ENCODE assay signal across 9 mouse cellular contexts in the genomic region with DNA sequence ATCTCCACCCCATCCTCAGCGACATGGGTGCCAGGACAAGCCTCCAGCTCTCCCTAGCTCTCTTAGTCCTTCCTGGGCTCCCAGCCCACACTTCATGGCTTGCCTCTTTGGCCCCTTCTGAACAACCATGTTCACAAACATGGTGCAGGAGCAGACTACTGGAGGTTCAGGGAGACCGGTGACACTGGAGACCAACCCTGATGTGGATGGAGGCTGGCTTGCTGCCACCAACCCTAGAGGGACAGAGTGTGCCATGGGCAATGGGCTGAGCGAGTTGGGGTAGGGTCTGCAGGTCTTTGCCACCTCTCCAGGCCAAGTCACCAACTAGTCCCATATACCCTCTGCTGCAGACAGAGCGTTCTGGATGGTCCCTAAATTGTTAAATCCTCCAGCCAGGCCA. TPM values are rescaled to one million over a fixed set of nuclear protein-coding genes. Genes with fewer than 3 reads are reported as not detected.
DNase-seq lines count a peak whose midpoint lies in the region; ATAC-seq and TF ChIP-seq lines count a peak whose summit lies in the region.
"Had no signal": no experiment of that assay in that cellular context is flagged by ENCODE, and none has a peak within 500 bp of the region (broad histone marks: within the 10 kb centered on the region; RNA-seq: fewer than 3 reads in every experiment).

No protein-coding gene starts in this region.

- TF ChIP-seq CTCF in forebrain, postnatal 0 days (IDR thresholded peaks at IDR 0.05; ENCODE audit: low read depth) = no peak
- no peak for TF ChIP-seq CTCF in midbrain, postnatal 0 days (IDR thresholded peaks at IDR 0.05)

- H3K9me3 ChIP-seq in forebrain, embryonic 11.5 days (ENCODE audit: control insufficient read depth, low read length) = peaks cover 3% of the 10 kb centered on the region; the same call in 1 of the 2 replicates
- H3K9me3 ChIP-seq in forebrain, postnatal 0 days (ENCODE audit: low read length) = no peaks in the 10 kb centered on the region
- H3K9me3 ChIP-seq in midbrain, embryonic 11.5 days (ENCODE audit: control insufficient read depth, low read length) = peaks cover 3% of the 10 kb centered on the region; the same call in 1 of the 2 replicates
- no peaks in the 10 kb centered on the region for H3K9me3 ChIP-seq in midbrain, postnatal 0 days (ENCODE audit: low read length)
- H3K9me3 ChIP-seq in limb, embryonic 10.5 days (replicated peaks) = 0 out of 2 replicates have a peak, but pooled peaks cover 5% of the 10 kb centered on the region

- no peaks in the 10 kb centered on the region for H3K36me3 ChIP-seq in forebrain, embryonic 11.5 days (ENCODE audit: control insufficient read depth, insufficient read depth, low read length)
- H3K36me3 ChIP-seq in forebrain, postnatal 0 days (ENCODE audit: insufficient read depth) = no peaks in the 10 kb centered on the region
- H3K36me3 ChIP-seq in midbrain, embryonic 11.5 days (ENCODE audit: control insufficient read depth, insufficient read depth, low read length) = no peaks in the 10 kb centered on the region
- no peaks in the 10 kb centered on the region for H3K36me3 ChIP-seq in midbrain, postnatal 0 days (ENCODE audit: insufficient read depth, low read length)
- no peaks in the 10 kb centered on the region for H3K36me3 ChIP-seq in limb, embryonic 10.5 days

- ATAC-seq in forebrain, embryonic 11.5 days (replicated peaks; ENCODE audit: low FRiP score) = no peak
- no peak for ATAC-seq in forebrain, postnatal 0 days
- ATAC-seq in midbrain, embryonic 11.5 days (ENCODE audit: low FRiP score) = no peak
- ATAC-seq in midbrain, postnatal 0 days (ENCODE audit: low FRiP score) = no peak

- no peak overlapping the region for H3K4me2 ChIP-seq in forebrain, embryonic 11.5 days (ENCODE audit: low read depth, low read length, severe bottlenecking)
- H3K4me2 ChIP-seq in forebrain, postnatal 0 days (ENCODE audit: low read depth) = no peak overlapping the region
- no peak overlapping the region for H3K4me2 ChIP-seq in midbrain, embryonic 11.5 days
- H3K4me2 ChIP-seq in midbrain, postnatal 0 days (ENCODE audit: low read depth, low read length, poor library complexity, severe bottlenecking) = no peak overlapping the region

- no peaks in the 10 kb centered on the region for H3K27me3 ChIP-seq in forebrain, embryonic 11.5 days (ENCODE audit: control insufficient read depth, insufficient read depth, low read length)
- no peaks in the 10 kb centered on the region for H3K27me3 ChIP-seq in forebrain, postnatal 0 days (ENCODE audit: insufficient read depth, low read length)
- no peaks in the 10 kb centered on the region for H3K27me3 ChIP-seq in midbrain, embryonic 11.5 days (ENCODE audit: control insufficient read depth, insufficient read depth, low read length)
- no peaks in the 10 kb centered on the region for H3K27me3 ChIP-seq in midbrain, postnatal 0 days (ENCODE audit: insufficient read depth, low read length)
- H3K27me3 ChIP-seq in limb, embryonic 10.5 days (ENCODE audit: low read depth, poor library complexity, severe bottlenecking) = no peaks in the 10 kb centered on the region

- WGBS in forebrain, embryonic 11.5 days = 84% methylated on average over 4 of the region's 4 CpGs
- WGBS in forebrain, postnatal 0 days = 77% methylated on average over 4 of the region's 4 CpGs
- 75% methylated on average over 4 of the region's 4 CpGs for WGBS in midbrain, embryonic 11.5 days
- 74% methylated on average over 4 of the region's 4 CpGs for WGBS in midbrain, postnatal 0 days
- 75% methylated on average over 4 of the region's 4 CpGs for WGBS in limb, embryonic 10.5 days

- DNase-seq in forebrain, embryonic 11.5 days (ENCODE audit: low spot score) = no peak
- no peak for DNase-seq in forebrain, postnatal 0 days
- DNase-seq in midbrain, embryonic 11.5 days (ENCODE audit: low spot score, missing footprints) = no peak
- no peak for DNase-seq in midbrain, postnatal 0 days (ENCODE audit: low spot score)
- no peak for DNase-seq in limb, embryonic 10.5 days (ENCODE audit: low spot score)
- DNase-seq in yolk sac, embryonic 10.5 days (ENCODE audit: low spot score) = peak; percentile 27
- DNase-seq in frontal cortex, postnatal 36 days (ENCODE audit: low spot score in 2 of 2) = no peak
- DNase-seq in cerebellum, postnatal 4 days (ENCODE audit: low spot score in 2 of 2) = no peak
- DNase-seq: cerebellum, adult 9-11 months had no signal

- H3K4me3 ChIP-seq in forebrain, embryonic 11.5 days (ENCODE audit: low read depth, low read length) = no peak overlapping the region
- no peak overlapping the region for H3K4me3 ChIP-seq in forebrain, postnatal 0 days (ENCODE audit: low read depth, low read length)
- no peak overlapping the region for H3K4me3 ChIP-seq in midbrain, embryonic 11.5 days (ENCODE audit: low read depth, low read length)
- H3K4me3 ChIP-seq in midbrain, postnatal 0 days (ENCODE audit: low read depth, low read length) = no peak overlapping the region
- H3K4me3 ChIP-seq in limb, embryonic 10.5 days = no peak overlapping the region; the same call in 1 of the 2 replicates

- H3K9ac ChIP-seq in forebrain, embryonic 11.5 days (ENCODE audit: low read length) = peak overlapping the region; percentile 20; the same call in 1 of the 2 replicates
- no peak overlapping the region for H3K9ac ChIP-seq in forebrain, postnatal 0 days
- no peak overlapping the region for H3K9ac ChIP-seq in midbrain, embryonic 11.5 days (ENCODE audit: low read length)
- H3K9ac ChIP-seq in midbrain, postnatal 0 days (replicated peaks; ENCODE audit: low read length, poor library complexity, severe bottlenecking) = no peak overlapping the region

- peaks cover 26% of the 10 kb centered on the region for H3K4me1 ChIP-seq in forebrain, embryonic 11.5 days (replicated peaks; ENCODE audit: control insufficient read depth, insufficient read depth, low read length)
- no peaks in the 10 kb centered on the region for H3K4me1 ChIP-seq in forebrain, postnatal 0 days (ENCODE audit: insufficient read depth)
- H3K4me1 ChIP-seq in midbrain, embryonic 11.5 days (ENCODE audit: control insufficient read depth, insufficient read depth, low read length) = peaks cover 33% of the 10 kb centered on the region
- H3K4me1 ChIP-seq in midbrain, postnatal 0 days (ENCODE audit: insufficient read depth, low read length) = no peaks in the 10 kb centered on the region
- H3K4me1 ChIP-seq in limb, embryonic 10.5 days = peaks cover 55% of the 10 kb centered on the region

- peak overlapping the region; percentile 95 for H3K27ac ChIP-seq in forebrain, embryonic 11.5 days (ENCODE audit: low read depth, low read length)
- no peak overlapping the region for H3K27ac ChIP-seq in forebrain, postnatal 0 days (ENCODE audit: low read depth, low read length)
- peak overlapping the region; percentile 77 for H3K27ac ChIP-seq in midbrain, embryonic 11.5 days (ENCODE audit: low read depth, low read length)
- no peak overlapping the region for H3K27ac ChIP-seq in midbrain, postnatal 0 days (ENCODE audit: low read depth, low read length)
- H3K27ac ChIP-seq in limb, embryonic 10.5 days = peak overlapping the region; percentile 93

RNA-seq across cellular contexts. Expression of gene 1700001O22Rik, which starts 44.0 kb away (rescaled TPM):
- 4.2 and 4.6 TPM in 2 replicates for polyA plus RNA-seq in forebrain, embryonic 11.5 days (2014; fragmentation: Nextera tagmentation; extraction: Ambion mirVana)
- total RNA-seq in forebrain, postnatal 0 days (2014; rRNA removed) = 0.77 and 1.8 TPM in 2 replicates
- polyA plus RNA-seq in forebrain, postnatal 0 days (2015; fragmentation: Nextera tagmentation; extraction: Ambion mirVana) = 1.4 and 1.5 TPM in 2 replicates
- 1.5 and 2.5 TPM in 2 replicates for polyA plus RNA-seq in midbrain, embryonic 11.5 days (2014; fragmentation: Nextera tagmentation; extraction: Ambion mirVana)
- 2.4 TPM in 1 of 2 replicates, not detected in the other for total RNA-seq in midbrain, postnatal 0 days (2014; rRNA removed)
- 1.2 and 1.5 TPM in 2 replicates for polyA plus RNA-seq in midbrain, postnatal 0 days (2015; fragmentation: Nextera tagmentation; extraction: Ambion mirVana)
- 2.1 and 4.0 TPM in 2 replicates for polyA plus RNA-seq in limb, embryonic 10.5 days (2016; fragmentation: Nextera tagmentation; extraction: Ambion mirVana)

RNA-seq across cellular contexts. Expression of gene Ntmt1, which starts 48.2 kb away (rescaled TPM):
- polyA plus RNA-seq in forebrain, embryonic 11.5 days (2014; fragmentation: Nextera tagmentation; extraction: Ambion mirVana) = 102 and 118 TPM in 2 replicates
- 87.6 and 105 TPM in 2 replicates for total RNA-seq in forebrain, postnatal 0 days (2014; rRNA removed)
- 106 and 107 TPM in 2 replicates for polyA plus RNA-seq in forebrain, postnatal 0 days (2015; fragmentation: Nextera tagmentation; extraction: Ambion mirVana)
- polyA plus RNA-seq in midbrain, embryonic 11.5 days (2014; fragmentation: Nextera tagmentation; extraction: Ambion mirVana) = 98.7 and 107 TPM in 2 replicates
- total RNA-seq in midbrain, postnatal 0 days (2014; rRNA removed) = 62.2 and 74.1 TPM in 2 replicates
- 90.3 and 104 TPM in 2 replicates for polyA plus RNA-seq in midbrain, postnatal 0 days (2015; fragmentation: Nextera tagmentation; extraction: Ambion mirVana)
- 138 and 141 TPM in 2 replicates for polyA plus RNA-seq in limb, embryonic 10.5 days (2016; fragmentation: Nextera tagmentation; extraction: Ambion mirVana)

Comparison
In these comparisons a context has a peak if more than half of its experiments do, and no peak if none do; other contexts are left out.
1. H3K27ac ChIP-seq: peak in forebrain, embryonic 11.5 days (single experiment), midbrain, embryonic 11.5 days (single experiment) and limb, embryonic 10.5 days (single experiment); none in forebrain, postnatal 0 days (single experiment) and midbrain, postnatal 0 days (single experiment).